Comparison of ENCODE assay signal across 9 mouse cellular contexts in the genomic region with DNA sequence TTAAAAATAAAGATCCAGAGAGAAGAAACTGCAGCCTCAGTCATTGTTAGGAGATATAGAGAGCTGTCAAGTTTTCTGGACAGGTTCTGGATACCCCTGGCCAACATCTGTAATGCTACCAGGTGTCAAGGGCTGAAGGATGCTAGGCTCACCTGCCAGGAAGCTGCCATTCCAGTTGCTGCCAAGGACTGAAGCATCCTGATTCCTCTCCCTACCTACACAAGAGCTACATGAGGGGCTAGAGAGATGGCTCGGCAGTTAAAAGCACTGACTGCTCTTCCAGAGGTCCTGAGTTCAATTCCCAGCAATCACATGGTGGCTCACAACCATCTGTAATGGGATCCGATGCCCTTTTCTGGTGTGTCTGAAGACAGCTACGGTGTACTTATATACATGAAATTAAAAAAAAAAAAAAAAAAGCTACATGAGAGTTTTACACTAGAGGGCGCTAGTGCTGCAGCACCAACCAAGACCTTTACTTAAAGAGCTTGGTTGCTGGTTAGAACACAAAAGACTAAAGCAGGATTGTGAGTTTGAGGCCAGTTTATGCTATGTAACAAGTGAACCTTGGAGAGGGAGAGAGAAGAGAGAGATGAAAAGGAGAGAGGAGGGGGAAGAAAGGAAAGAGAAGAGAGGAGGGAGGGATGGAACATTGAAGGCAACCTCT. TPM values are rescaled to one million over a fixed set of nuclear protein-coding genes. Genes with fewer than 3 reads are reported as not detected.
DNase-seq lines count a peak whose midpoint lies in the region; ATAC-seq and TF ChIP-seq lines count a peak whose summit lies in the region.
"Had no signal": no experiment of that assay in that cellular context is flagged by ENCODE, and none has a peak within 500 bp of the region (broad histone marks: within the 10 kb centered on the region; RNA-seq: fewer than 3 reads in every experiment).

No protein-coding gene starts in this region.

- H3K4me2 ChIP-seq in liver, embryonic 11.5 days, result no peak overlapping the region
- H3K4me2 ChIP-seq in forebrain, embryonic 14.5 days (ENCODE audit: low read length), result no peak overlapping the region
- H3K4me2 ChIP-seq: liver, embryonic 13.5 days had no signal

- H3K9ac ChIP-seq in liver, adult 2 months (ENCODE audit: low read depth, low read length), result no peak overlapping the region
- no peak overlapping the region for H3K9ac ChIP-seq in liver, embryonic 11.5 days (ENCODE audit: low read depth, low read length)
- H3K9ac ChIP-seq in forebrain, embryonic 14.5 days (ENCODE audit: low read length), result no peak overlapping the region
- H3K9ac ChIP-seq: liver, embryonic 13.5 days had no signal

- no peak overlapping the region for H3K4me3 ChIP-seq in liver, adult 2 months (ENCODE audit: insufficient read depth, low read depth, low read length)
- no peak overlapping the region for H3K4me3 ChIP-seq in liver, embryonic 11.5 days (ENCODE audit: low read depth, low read length)
- H3K4me3 ChIP-seq in forebrain, embryonic 14.5 days (ENCODE audit: low read depth, low read length), result no peak overlapping the region
- H3K4me3 ChIP-seq: liver, embryonic 13.5 days had no signal

- TF ChIP-seq CTCF in liver, adult 2 months (IDR thresholded peaks at IDR 0.05; ENCODE audit: low read depth, low read length), result no peak

- peaks cover 9% of the 10 kb centered on the region; the same call in 1 of the 2 replicates for H3K79me2 ChIP-seq in liver, adult 2 months (ENCODE audit: control insufficient read depth, insufficient read depth, low read length)

- DNase-seq in CD4-positive, CD25-positive, alpha-beta regulatory T cell, adult 2 months (ENCODE audit: low read depth, low spot score), result peak; percentile 89
- DNase-seq in liver, adult 2 months (ENCODE audit: extremely low read depth, low read depth, low spot score), result peak; percentile 57
- no peak for DNase-seq in liver, embryonic 11.5 days (ENCODE audit: low spot score)
- DNase-seq in forebrain, embryonic 14.5 days (ENCODE audit: low spot score), result peak; percentile 87
- peak; percentile 87 for DNase-seq in retina, postnatal 1 day
- DNase-seq in layer of hippocampus, postnatal 14 days (ENCODE audit: low spot score in 2 of 2), result no peak
- no peak for DNase-seq in right cerebral cortex, postnatal 36 days (ENCODE audit: low spot score in 2 of 2)
- DNase-seq: liver, embryonic 13.5 days had no signal

- no peak overlapping the region for H3K27ac ChIP-seq in liver, adult 2 months (replicated peaks; ENCODE audit: insufficient read depth, low read depth, low read length)
- H3K27ac ChIP-seq in liver, embryonic 11.5 days (ENCODE audit: low read depth, low read length), result no peak overlapping the region
- peak overlapping the region; percentile 50; the same call in 1 of the 2 replicates for H3K27ac ChIP-seq in forebrain, embryonic 14.5 days (ENCODE audit: low read depth, low read length)
- H3K27ac ChIP-seq: liver, embryonic 13.5 days had no signal

- WGBS in liver, adult 2 months, result 18% methylated on average over 4 of the region's 4 CpGs
- 17% methylated on average over 4 of the region's 4 CpGs for WGBS in liver, embryonic 11.5 days
- WGBS in forebrain, embryonic 14.5 days, result 18% methylated on average over 4 of the region's 4 CpGs

- ATAC-seq in CD4-positive, CD25-positive, alpha-beta regulatory T cell, adult 4 months, result no peak
- ATAC-seq in liver, embryonic 11.5 days (replicated peaks; ENCODE audit: low FRiP score), result no peak
- no peak for ATAC-seq in forebrain, embryonic 14.5 days

- no peak for TF ChIP-seq POLR2A in liver, adult 2 months (IDR thresholded peaks at IDR 0.05; ENCODE audit: extremely low read depth, insufficient read depth, low read length)

- H3K9me3 ChIP-seq in liver, embryonic 11.5 days (ENCODE audit: control insufficient read depth, low read length), result no peaks in the 10 kb centered on the region
- no peaks in the 10 kb centered on the region for H3K9me3 ChIP-seq in forebrain, embryonic 14.5 days (replicated peaks; ENCODE audit: control insufficient read depth, low read length)
- H3K9me3 ChIP-seq: liver, embryonic 13.5 days had no signal

- no peaks in the 10 kb centered on the region for H3K36me3 ChIP-seq in liver, adult 2 months (ENCODE audit: control insufficient read depth, insufficient read depth, low read length)
- no peaks in the 10 kb centered on the region for H3K36me3 ChIP-seq in liver, embryonic 11.5 days (ENCODE audit: control insufficient read depth, insufficient read depth, low read length)
- H3K36me3 ChIP-seq in forebrain, embryonic 14.5 days (ENCODE audit: control insufficient read depth, insufficient read depth, low read length), result no peaks in the 10 kb centered on the region
- H3K36me3 ChIP-seq: liver, embryonic 13.5 days had no signal

- H3K27me3 ChIP-seq in liver, adult 2 months (ENCODE audit: control insufficient read depth, insufficient read depth, low read length), result no peaks in the 10 kb centered on the region
- no peaks in the 10 kb centered on the region; the same call in 1 of the 2 replicates for H3K27me3 ChIP-seq in liver, embryonic 11.5 days (replicated peaks; ENCODE audit: control insufficient read depth, insufficient read depth, low read length)
- no peaks in the 10 kb centered on the region for H3K27me3 ChIP-seq in forebrain, embryonic 14.5 days (replicated peaks; ENCODE audit: control insufficient read depth, insufficient read depth, low read length)
- H3K27me3 ChIP-seq: liver, embryonic 13.5 days had no signal

- peaks cover 3% of the 10 kb centered on the region for H3K4me1 ChIP-seq in liver, adult 2 months (ENCODE audit: control insufficient read depth, insufficient read depth, low read length)
- H3K4me1 ChIP-seq in liver, embryonic 11.5 days (replicated peaks; ENCODE audit: control insufficient read depth, insufficient read depth, low read length), result 0 out of 2 replicates have a peak, but pooled peaks cover 3% of the 10 kb centered on the region
- peaks cover 6% of the 10 kb centered on the region; the same call in 1 of the 2 replicates for H3K4me1 ChIP-seq in forebrain, embryonic 14.5 days (ENCODE audit: control insufficient read depth, insufficient read depth, low read length)

RNA-seq across cellular contexts. Expression of gene Prrc2a, which starts 4.0 kb away (rescaled TPM):
- polyA plus RNA-seq in CD4-positive, CD25-positive, alpha-beta regulatory T cell, adult 4 months (2017; shearing (Covaris generic)), result 10 to 100 TPM; 43.0 to 75.1 TPM
- 12.4 and 23.2 TPM in 2 replicates for total RNA-seq in liver, adult 2 months (2014; rRNA removed)
- polyA plus RNA-seq in liver, adult 2 months (2012; rRNA removed), result 103 and 144 TPM in 2 replicates
- 169 and 205 TPM in 2 replicates for polyA plus RNA-seq in liver, embryonic 11.5 days (2014; fragmentation: Nextera tagmentation; extraction: Ambion mirVana)
- 117 and 141 TPM in 2 replicates for polyA plus RNA-seq in forebrain, embryonic 14.5 days (2014; fragmentation: Nextera tagmentation; extraction: Ambion mirVana)
- total RNA-seq in layer of hippocampus, postnatal 14 days (2021), result 100 to 1,000 TPM; 305 to 314 TPM

RNA-seq across cellular contexts. Expression of gene Aif1, which starts 7.2 kb away (rescaled TPM):
- polyA plus RNA-seq in CD4-positive, CD25-positive, alpha-beta regulatory T cell, adult 4 months (2017; shearing (Covaris generic)), result 1 to 10 TPM; 1.8 to 3.7 TPM
- 8.6 and 13.3 TPM in 2 replicates for total RNA-seq in liver, adult 2 months (2014; rRNA removed)
- 1.6 and 2.5 TPM in 2 replicates for polyA plus RNA-seq in liver, adult 2 months (2012; rRNA removed)
- polyA plus RNA-seq in liver, embryonic 11.5 days (2014; fragmentation: Nextera tagmentation; extraction: Ambion mirVana), result 13.9 and 20.0 TPM in 2 replicates
- polyA plus RNA-seq in forebrain, embryonic 14.5 days (2014; fragmentation: Nextera tagmentation; extraction: Ambion mirVana), result 6.9 and 7.3 TPM in 2 replicates
- total RNA-seq in layer of hippocampus, postnatal 14 days (2021), result 10 to 100 TPM in 1 of 2 experiments, 1 to 10 TPM in 1; 9.9 to 10.4 TPM

RNA-seq across cellular contexts. Expression of gene Lst1, which starts 19.6 kb away (rescaled TPM):
- polyA plus RNA-seq in CD4-positive, CD25-positive, alpha-beta regulatory T cell, adult 4 months (2017; shearing (Covaris generic)), result 10 to 100 TPM in 1 of 2 experiments, 1 to 10 TPM in 1; 7.3 to 10.0 TPM
- 10.2 and 13.0 TPM in 2 replicates for total RNA-seq in liver, adult 2 months (2014; rRNA removed)
- polyA plus RNA-seq in liver, adult 2 months (2012; rRNA removed), result 5.9 and 11.8 TPM in 2 replicates
- 24.1 and 28.1 TPM in 2 replicates for polyA plus RNA-seq in liver, embryonic 11.5 days (2014; fragmentation: Nextera tagmentation; extraction: Ambion mirVana)
- 6.1 and 8.0 TPM in 2 replicates for polyA plus RNA-seq in forebrain, embryonic 14.5 days (2014; fragmentation: Nextera tagmentation; extraction: Ambion mirVana)
- 10 to 100 TPM in 1 of 2 experiments, 1 to 10 TPM in 1; 8.2 to 12.1 TPM for total RNA-seq in layer of hippocampus, postnatal 14 days (2021)

RNA-seq across cellular contexts. Expression of gene Ltb, which starts 25.6 kb away (rescaled TPM):
- polyA plus RNA-seq in CD4-positive, CD25-positive, alpha-beta regulatory T cell, adult 4 months (2017; shearing (Covaris generic)), result 100 to 1,000 TPM; 154 to 344 TPM
- total RNA-seq in liver, adult 2 months (2014; rRNA removed), result 1.8 and 3.0 TPM in 2 replicates
- polyA plus RNA-seq in liver, adult 2 months (2012; rRNA removed), result 2.6 and 4.7 TPM in 2 replicates
- polyA plus RNA-seq in liver, embryonic 11.5 days (2014; fragmentation: Nextera tagmentation; extraction: Ambion mirVana), result 0.70 and 0.78 TPM in 2 replicates
- polyA plus RNA-seq in forebrain, embryonic 14.5 days (2014; fragmentation: Nextera tagmentation; extraction: Ambion mirVana), result 0.39 TPM in 1 of 2 replicates, not detected in the other
- total RNA-seq in layer of hippocampus, postnatal 14 days (2021), result 1 to 10 TPM in 1 of 2 experiments, under 1 TPM in 1; 0.55 to 1.0 TPM

RNA-seq across cellular contexts. Expression of gene Tnf, which starts 33.1 kb away (rescaled TPM):
- polyA plus RNA-seq in CD4-positive, CD25-positive, alpha-beta regulatory T cell, adult 4 months (2017; shearing (Covaris generic)), result 10 to 100 TPM; 15.3 to 23.5 TPM
- 0.13 TPM in 1 of 2 replicates, not detected in the other for total RNA-seq in liver, adult 2 months (2014; rRNA removed)
- polyA plus RNA-seq in liver, adult 2 months (2012; rRNA removed), result 0.15 and 0.29 TPM in 2 replicates
- 0.47 and 0.53 TPM in 2 replicates for polyA plus RNA-seq in liver, embryonic 11.5 days (2014; fragmentation: Nextera tagmentation; extraction: Ambion mirVana)
- polyA plus RNA-seq in forebrain, embryonic 14.5 days (2014; fragmentation: Nextera tagmentation; extraction: Ambion mirVana), result not detected in 2 replicates
- under 1 TPM in 1 of 2 experiments, not detected in 1; 0.31 TPM for total RNA-seq in layer of hippocampus, postnatal 14 days (2021)

Comparison
In these comparisons a context has a peak if more than half of its experiments do, and no peak if none do; other contexts are left out.
1. DNase-seq: peak in CD4-positive, CD25-positive, alpha-beta regulatory T cell, adult 2 months (single experiment), liver, adult 2 months (single experiment), forebrain, embryonic 14.5 days (single experiment) and retina, postnatal 1 day (single experiment); none in liver, embryonic 11.5 days (single experiment), layer of hippocampus, postnatal 14 days (0 of 2) and right cerebral cortex, postnatal 36 days (0 of 2).